Mouse (Mus musculus) myocyte (in vitro differentiated cells): Measurements from ENCODE around the gene Crtc2.

Experiments
- E2F4 ChIP-seq: IDR thresholded peaks from one replicate; pipeline ENCODE4 v1.6.1; 2011; ENCODE audit warnings: mild to moderate bottlenecking, control low read depth, moderate library complexity; ENCODE audit not compliant: insufficient read depth
- MAX ChIP-seq: IDR thresholded peaks from one replicate; pipeline ENCODE4 v1.6.1; 2011; ENCODE audit warnings: low read depth, mild to moderate bottlenecking, control low read depth
- MYOG ChIP-seq, 3 experiments: IDR thresholded peaks; one replicate each; pipeline ENCODE4 v1.6.1; 2011; ENCODE audit warnings: control low read depth in 2 of 3, low read depth in 2 of 3, mild to moderate bottlenecking in 2 of 3; ENCODE audit not compliant: insufficient read length in 2 of 3, control insufficient read depth in 1 of 3, insufficient read depth in 1 of 3
- POLR2A ChIP-seq: IDR thresholded peaks from one replicate; pipeline ENCODE4 v1.6.1; 2011; ENCODE audit warnings: low read depth, mild to moderate bottlenecking, control low read depth, moderate library complexity; ENCODE audit not compliant: insufficient read length
- POLR2AphosphoS2 ChIP-seq: IDR thresholded peaks from one replicate; pipeline ENCODE4 v1.6.1; 2011; ENCODE audit warnings: low read depth, control low read depth; ENCODE audit not compliant: insufficient read length
- REST ChIP-seq: IDR thresholded peaks from one replicate; pipeline ENCODE4 v1.6.1; 2011; ENCODE audit warnings: mild to moderate bottlenecking, control low read depth, moderate library complexity; ENCODE audit not compliant: insufficient read depth, insufficient read length
- SRF ChIP-seq: IDR thresholded peaks from one replicate; pipeline ENCODE4 v1.6.1; 2011; ENCODE audit warnings: low read depth; ENCODE audit not compliant: control insufficient read depth, insufficient read length
- TCF12 ChIP-seq: IDR thresholded peaks from one replicate; pipeline ENCODE4 v1.6.1; 2011; ENCODE audit warnings: mild to moderate bottlenecking, control low read depth; ENCODE audit not compliant: poor library complexity, insufficient read depth, severe bottlenecking
- TCF3 ChIP-seq: IDR thresholded peaks from one replicate; pipeline ENCODE4 v1.6.1; 2011; ENCODE audit warnings: low read depth, control low read depth; ENCODE audit not compliant: insufficient read length
- USF1 ChIP-seq: IDR thresholded peaks from one replicate; pipeline ENCODE4 v1.6.1; 2011; ENCODE audit warnings: low read depth, mild to moderate bottlenecking, control low read depth, moderate library complexity

GRCm38 (mm10) chr3:90247630-90247959 lies 6.4 kb upstream of the Crtc2 start:
- no peak for TF ChIP-seq MAX
- TF ChIP-seq POLR2A = no peak
- no peak for TF ChIP-seq REST
- TF ChIP-seq USF1 = no peak
- no peak for TF ChIP-seq POLR2AphosphoS2
- no peak for TF ChIP-seq MYOG (IDR thresholded peaks at IDR 0.05; ENCODE audit: control insufficient read depth in 1 of 3, insufficient read depth in 1 of 3, insufficient read length in 2 of 3, low read depth in 2 of 3)
- no peak for TF ChIP-seq E2F4
- no peak for TF ChIP-seq TCF12
- TF ChIP-seq TCF3 = no peak
- TF ChIP-seq SRF = no peak
